Mouse (Mus musculus): Measurements from ENCODE around the gene Sf3b2. TPM values are rescaled to one million over a fixed set of nuclear protein-coding genes. Genes with fewer than 3 reads are reported as not detected.
A peak's percentile ranks its signal among the peaks of the same experiment; 100 is the strongest.
"Not testable (repeated sequence)": the region's sequence is repeated elsewhere in the genome, so short reads cannot be mapped to it uniquely, and the experiment has no call there.

Gene Sf3b2
- total RNA-seq, 2 experiments from 2014 or later, result 204 to 205 TPM

DNA sequence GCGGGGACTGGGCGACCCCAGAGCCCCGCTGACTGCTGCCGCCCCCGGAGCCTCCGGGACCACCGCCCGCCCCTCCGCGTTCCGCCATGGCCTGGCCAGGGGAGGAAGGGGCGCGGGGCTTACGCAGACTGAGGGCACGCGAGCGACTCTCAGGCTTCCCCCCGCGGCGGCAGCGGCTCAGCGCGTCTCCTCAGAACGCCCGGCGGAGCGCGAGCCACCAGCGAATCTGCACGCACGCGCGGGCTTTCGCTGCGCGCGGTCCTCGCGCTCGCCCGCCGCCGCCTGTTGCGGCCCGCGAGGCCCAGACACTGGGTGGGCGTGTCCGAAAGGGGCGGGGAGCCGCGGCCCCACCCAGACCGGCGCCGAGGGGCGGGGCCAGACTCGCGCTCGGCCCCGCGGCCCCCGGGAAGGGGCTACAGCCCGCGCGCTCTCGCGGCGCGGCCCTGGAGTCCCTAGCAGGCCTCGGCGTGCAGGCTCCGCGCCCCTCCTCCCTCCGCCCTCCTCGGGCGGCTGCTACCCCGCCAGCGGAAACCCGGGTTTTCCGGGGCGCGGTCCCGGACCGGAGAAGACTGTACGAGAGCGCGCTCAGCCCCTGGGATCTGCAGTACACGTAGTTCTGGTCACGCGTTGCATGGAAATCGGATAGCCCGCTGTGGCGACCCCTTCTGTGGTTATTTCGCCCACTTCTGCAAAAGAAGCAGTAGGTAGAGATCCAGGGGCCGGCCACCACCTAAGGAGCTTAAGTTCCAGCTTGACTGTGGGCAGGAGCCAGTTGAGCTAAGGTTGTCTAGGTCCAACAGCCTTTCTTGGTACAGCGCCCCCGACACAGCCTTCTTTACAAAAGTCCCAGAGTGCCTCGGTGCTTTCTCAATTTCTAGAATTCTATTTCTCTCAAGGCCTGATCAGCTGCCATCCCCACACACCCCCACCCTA, 22.2 kb downstream of the Sf3b2 start, which contains the start of gene Pacs1:
TSS of gene Pacs1 (minus strand) at position 319 of the 933 bp plus-strand sequence.
- DNase-seq, result peak; percentile 87

DNA sequence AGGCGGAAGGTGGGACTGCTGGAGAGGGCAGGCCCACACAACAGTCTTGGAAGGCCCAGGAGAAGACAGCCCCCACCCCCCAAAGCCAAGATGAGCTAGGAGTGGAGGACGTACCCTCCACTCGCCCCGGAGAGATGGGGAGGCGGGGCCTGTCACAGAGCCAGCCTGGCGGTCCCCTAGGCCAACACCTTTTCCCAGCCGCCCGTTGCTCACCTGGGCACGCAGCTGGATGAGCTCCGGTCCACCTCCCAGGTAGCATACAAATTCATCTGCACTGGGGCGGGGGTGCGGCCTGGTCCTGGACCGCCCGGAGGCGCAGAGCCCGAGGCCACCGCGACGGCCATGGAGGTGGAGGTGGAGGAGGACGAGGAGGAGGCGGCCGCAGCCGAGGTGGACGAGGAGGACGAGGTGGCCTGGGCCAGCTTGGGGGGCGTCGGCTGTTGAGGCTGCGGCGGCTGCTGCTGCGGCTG, 22.9 kb downstream of the Sf3b2 start:
- DNase-seq, result peak; percentile 26

DNA sequence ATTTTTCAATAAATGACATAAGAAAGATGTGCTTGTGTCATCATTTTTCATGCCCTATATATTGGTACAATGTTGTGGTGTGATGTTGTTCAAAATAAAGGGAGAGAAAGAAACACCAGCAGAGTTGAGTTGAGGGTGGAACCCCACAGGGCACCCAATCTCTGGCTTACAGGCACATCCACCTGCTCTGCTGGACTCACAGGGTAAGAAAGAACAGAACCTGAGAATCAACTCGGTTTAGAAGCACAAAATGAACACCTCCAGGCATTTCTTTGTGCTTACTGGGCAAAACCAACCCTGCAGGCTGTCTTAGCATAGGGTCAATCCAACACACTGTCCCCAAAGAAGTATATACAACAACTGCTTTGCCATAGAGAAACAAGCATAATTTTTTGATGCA, 23.8 kb downstream of the Sf3b2 start:
- DNase-seq, result no peak

DNA sequence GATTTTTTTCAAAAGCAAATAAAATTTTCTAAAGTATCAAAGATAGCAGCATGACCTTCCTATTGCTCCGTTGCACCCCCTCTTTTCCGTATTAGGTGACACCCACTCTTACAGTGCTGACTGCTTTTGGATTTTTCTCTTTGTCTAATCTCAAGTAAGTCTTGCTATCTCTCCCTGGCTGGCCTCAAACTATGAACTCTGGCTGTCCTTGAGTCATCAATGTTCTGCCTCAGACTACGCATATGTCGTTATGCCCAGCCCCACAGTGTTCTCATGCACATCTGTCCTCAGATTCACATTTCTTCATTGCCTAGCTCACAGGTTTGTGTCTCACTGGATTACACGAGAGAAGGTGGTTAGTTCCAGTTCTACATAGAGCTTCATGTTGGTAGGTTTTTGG, 25.9 kb downstream of the Sf3b2 start:
- DNase-seq, result no peak

DNA sequence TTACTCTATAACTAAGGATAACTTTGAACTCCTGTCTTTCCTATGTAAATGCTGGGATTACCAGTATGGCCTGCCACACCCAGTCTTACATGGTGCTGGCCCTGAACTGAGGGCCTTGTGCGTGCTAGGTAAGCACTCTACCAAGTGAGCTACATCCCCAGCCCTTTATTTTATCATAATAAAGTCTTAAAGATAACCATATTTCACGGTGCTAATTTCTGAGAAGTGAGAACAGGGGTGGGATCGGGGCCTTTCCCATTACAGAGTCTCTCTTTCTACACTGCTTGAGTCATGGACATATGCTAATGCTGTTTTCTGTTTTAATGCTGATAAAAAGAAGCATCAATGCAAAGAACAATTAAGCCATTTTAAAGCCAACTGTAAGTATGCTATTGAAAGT, 26.4 kb downstream of the Sf3b2 start:
- DNase-seq, result no peak

DNA sequence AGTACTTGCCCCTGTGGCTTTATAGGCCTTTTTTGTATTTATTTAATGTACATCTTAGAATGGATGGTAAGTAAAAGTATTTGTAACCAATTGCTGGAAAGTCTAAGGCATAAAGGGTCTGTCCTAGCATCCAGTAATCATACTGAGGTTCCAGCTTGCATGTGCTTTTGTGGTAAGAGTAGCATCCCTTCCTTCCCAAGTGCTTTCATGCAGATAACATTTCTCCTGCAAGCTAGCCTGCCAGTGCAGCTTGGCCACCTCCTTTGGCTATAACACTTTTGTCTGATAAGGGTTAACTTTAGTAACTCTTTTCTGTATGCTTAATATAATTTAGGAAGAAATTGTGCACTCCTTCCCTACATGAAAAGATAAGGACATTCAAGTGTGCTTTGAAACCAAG, 27.2 kb downstream of the Sf3b2 start:
- DNase-seq, result no peak

GRCm38 (mm10) chr19:5267015-5267414, 28.2 kb downstream of the Sf3b2 start:
- no peak for DNase-seq

- DNase-seq, result no peak
These were observed 38.1 kb downstream of the Sf3b2 start for GRCm38 (mm10) chr19:5257140-5257539.

DNA sequence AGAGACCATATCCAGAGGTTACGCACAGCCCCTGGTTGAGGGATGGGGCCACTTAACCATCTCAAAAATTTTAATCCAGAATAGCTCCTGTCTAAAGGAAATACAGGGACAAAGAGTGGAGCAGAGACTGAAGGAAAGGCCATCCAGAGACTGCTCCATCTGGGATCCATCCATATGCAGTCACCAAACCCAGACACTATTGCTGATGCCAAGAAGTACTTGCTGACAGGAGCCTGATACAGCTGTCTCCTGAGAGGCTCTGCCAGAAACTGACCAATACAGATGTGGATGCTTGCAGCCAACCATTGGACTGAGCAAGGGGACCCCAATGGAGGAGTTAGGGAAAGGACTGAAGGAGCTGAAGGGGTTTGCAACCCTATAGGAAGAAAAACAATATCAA, 58.3 kb downstream of the Sf3b2 start:
- DNase-seq, result not testable (repeated sequence)

- no peak for DNase-seq
These were observed 62.6 kb downstream of the Sf3b2 start for GRCm38 (mm10) chr19:5232696-5233095.

DNA sequence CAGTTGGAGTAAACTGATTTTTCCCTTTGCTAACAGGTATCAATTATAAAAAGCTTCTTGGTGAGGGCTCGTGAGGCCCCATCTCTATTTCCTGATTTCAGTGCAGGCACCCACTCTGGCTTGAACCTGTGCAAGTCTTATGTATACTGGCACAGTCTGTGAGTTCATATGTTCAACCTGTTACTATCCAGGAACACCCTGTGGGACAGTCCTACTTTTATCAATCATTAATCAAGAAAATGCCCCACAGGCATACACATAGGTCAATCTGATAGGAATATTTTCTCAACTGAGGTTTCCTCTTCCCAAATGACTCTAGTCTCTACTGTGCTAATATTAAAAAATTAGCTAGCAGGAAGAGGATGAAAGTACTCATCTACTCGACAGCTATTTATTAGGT, 65.1 kb downstream of the Sf3b2 start:
- no peak for DNase-seq

DNA sequence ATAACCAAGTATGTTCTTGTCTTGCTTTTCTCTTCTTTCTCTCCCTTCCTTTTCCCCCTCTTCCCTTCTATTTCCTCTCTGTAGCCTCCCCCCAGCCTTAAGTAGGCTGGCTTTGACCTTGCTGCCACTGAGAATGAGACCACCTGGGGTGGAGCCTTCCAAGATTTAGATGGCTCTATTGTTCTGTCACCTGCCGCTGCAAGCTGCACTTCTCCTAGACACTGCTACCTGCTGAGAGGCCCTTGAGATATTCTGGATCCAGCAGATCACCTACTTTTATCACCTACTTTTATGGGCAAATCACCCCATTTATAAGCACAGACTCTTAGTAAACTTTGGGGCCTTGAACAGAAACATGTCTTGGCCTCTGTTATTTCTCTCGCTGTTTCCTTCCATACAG, 70.6 kb downstream of the Sf3b2 start:
- no peak for DNase-seq

- DNase-seq, result no peak
These were observed 71.2 kb downstream of the Sf3b2 start for GRCm38 (mm10) chr19:5224077-5224476.

Other genes starting within 250 kb of the Sf3b2 start
- 100 to 1,000 TPM; 111 to 113 TPM for gene Rin1, start 245.0 kb downstream of the Sf3b2 start, total RNA-seq (2021)
- gene Cd248, start 227.4 kb downstream of the Sf3b2 start, total RNA-seq (2021), result 1 to 10 TPM; 2.4 to 3.9 TPM
- gene Tmem151a, start 209.9 kb downstream of the Sf3b2 start, total RNA-seq (2021), result 100 to 1,000 TPM; 116 to 117 TPM
- 10 to 100 TPM; 21.1 to 21.5 TPM for gene Yif1a, start 206.9 kb downstream of the Sf3b2 start, total RNA-seq (2021)
- gene Cnih2, start 196.9 kb downstream of the Sf3b2 start, total RNA-seq (2021), result 100 to 1,000 TPM; 673 to 729 TPM
- gene Rab1b, start 188.4 kb downstream of the Sf3b2 start, total RNA-seq (2021), result 100 to 1,000 TPM; 162 to 163 TPM
- gene Klc2, start 176.9 kb downstream of the Sf3b2 start, total RNA-seq (2021), result 100 to 1,000 TPM; 224 to 226 TPM
- gene Pacs1, start 22.3 kb downstream of the Sf3b2 start, total RNA-seq (2021), result 10 to 100 TPM; 52.5 to 55.0 TPM
- gene Gal3st3, start 2.9 kb upstream of the Sf3b2 start, total RNA-seq (2021), result 100 to 1,000 TPM; 110 TPM
- gene Catsper1, start 40.3 kb upstream of the Sf3b2 start, total RNA-seq (2021), result not detected
- gene Cst6, start 54.1 kb upstream of the Sf3b2 start, total RNA-seq (2021), result 1 to 10 TPM; 7.3 to 7.7 TPM
- 10 to 100 TPM; 20.6 to 21.3 TPM for gene Eif1ad, start 71.3 kb upstream of the Sf3b2 start, total RNA-seq (2021)
- gene Banf1, start 71.7 kb upstream of the Sf3b2 start, total RNA-seq (2021), result 10 to 100 TPM; 80.9 to 90.9 TPM
- gene Sart1, start 93.2 kb upstream of the Sf3b2 start, total RNA-seq (2021), result 100 to 1,000 TPM in 1 of 2 experiments, 10 to 100 TPM in 1; 97.9 to 104 TPM
- not detected for gene Tsga10ip, start 107.1 kb upstream of the Sf3b2 start, total RNA-seq (2021)
- 100 to 1,000 TPM; 291 to 298 TPM for gene Drap1, start 129.5 kb upstream of the Sf3b2 start, total RNA-seq (2021)
- 10 to 100 TPM; 66.4 to 69.8 TPM for gene AI837181, start 129.7 kb upstream of the Sf3b2 start, total RNA-seq (2021)
- gene Fosl1, start 152.1 kb upstream of the Sf3b2 start, total RNA-seq (2021), result not detected
- gene Ccdc85b, start 162.4 kb upstream of the Sf3b2 start, total RNA-seq (2021), result 10 to 100 TPM; 34.8 to 38.3 TPM
- 10 to 100 TPM; 85.5 to 86.3 TPM for gene Fibp, start 165.2 kb upstream of the Sf3b2 start, total RNA-seq (2021)
- gene Ctsw, start 173.1 kb upstream of the Sf3b2 start, total RNA-seq (2021), result not detected
- 10 to 100 TPM; 10.9 to 12.4 TPM for gene Efemp2, start 178.5 kb upstream of the Sf3b2 start, total RNA-seq (2021)
- 10 to 100 TPM; 37.6 to 39.3 TPM for gene Mus81, start 192.9 kb upstream of the Sf3b2 start, total RNA-seq (2021)
- 1,000 to 10,000 TPM; 1,234 to 1,394 TPM for gene Cfl1, start 195.0 kb upstream of the Sf3b2 start, total RNA-seq (2021)
- 1 to 10 TPM; 5.4 to 8.8 TPM for gene 1700020D05Rik, start 208.3 kb upstream of the Sf3b2 start, total RNA-seq (2021)
- 10 to 100 TPM; 80.5 to 83.5 TPM for gene Snx32, start 215.1 kb upstream of the Sf3b2 start, total RNA-seq (2021)